Mouse (Mus musculus): Measurements from ENCODE around the gene Dpp3.

GRCm38 (mm10) chr19:4909376-4909775 lies 18.7 kb downstream of the Dpp3 start:
- no peak for TF ChIP-seq CTCF (IDR thresholded peaks at IDR 0.05; ENCODE audit: extremely low read depth, insufficient read length, insufficient replicate concordance, low read depth, low read length)
- no peak for TF ChIP-seq POLR2A (IDR thresholded peaks at IDR 0.05; ENCODE audit: low read depth, low read length)

Measured in small intestine, adult 2 months (tissue).